Mouse (Mus musculus) right cerebral cortex, adult 18-20 months (tissue): ENCODE data around the gene Fam227b.

ENCODE experiments used
- DNase-seq: peaks from one replicate; pipeline ENCODE4 v3.0.0; 2022; ENCODE audit warnings: mixed read lengths

Fam227b gene

DNA sequence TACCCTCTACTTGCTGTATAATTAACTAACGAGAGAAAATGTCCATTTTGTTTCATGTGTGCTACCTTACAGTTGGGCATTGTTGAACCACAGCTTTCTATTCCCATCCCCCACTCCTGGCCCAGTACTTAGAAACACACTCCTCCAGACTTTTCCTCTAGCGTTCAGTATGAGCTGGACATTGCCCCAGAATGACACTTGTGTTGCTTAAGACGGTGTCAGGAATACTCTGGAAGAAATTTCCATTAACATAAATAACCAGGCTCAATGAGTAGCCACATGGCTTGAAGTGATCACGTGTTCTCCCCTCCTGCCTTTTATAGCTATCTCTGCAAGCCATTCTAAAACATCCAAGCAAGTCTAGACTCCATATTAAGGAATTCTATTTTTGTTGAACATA, 91.2 kb downstream of the Fam227b start:
- DNase-seq, result no peak

- DNase-seq, result no peak
Measured at GRCm38 (mm10) chr2:126053657-126054056, 98.1 kb downstream of the Fam227b start.

- no peak for DNase-seq
Measured at GRCm38 (mm10) chr2:126052749-126053557, 98.9 kb downstream of the Fam227b start.

GRCm38 (mm10) chr2:126045621-126046020, 106.2 kb downstream of the Fam227b start:
- no peak for DNase-seq

- no peak for DNase-seq
Measured at GRCm38 (mm10) chr2:126042674-126043073, 109.1 kb downstream of the Fam227b start.

DNA sequence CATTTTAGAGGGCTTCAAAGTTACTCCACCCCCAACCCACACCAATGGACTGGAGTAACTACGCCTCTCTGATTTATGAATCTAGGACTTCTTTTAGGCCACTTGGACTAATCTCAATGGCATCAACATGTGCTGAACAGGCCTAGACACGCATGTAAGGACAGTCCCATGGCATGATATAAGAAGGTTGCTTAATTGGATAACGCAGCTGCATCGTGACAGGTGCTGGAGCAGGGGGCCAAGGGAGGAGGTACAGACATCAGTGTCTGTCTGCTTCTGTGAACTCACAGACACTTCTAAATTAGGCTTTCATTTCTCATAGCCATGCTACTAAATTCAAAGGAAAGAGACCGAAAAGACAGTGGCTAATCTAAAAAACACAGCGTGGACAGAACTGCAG, 110.6 kb downstream of the Fam227b start:
- no peak for DNase-seq

- DNase-seq, result no peak
Measured at GRCm38 (mm10) chr2:126040651-126041050, 111.2 kb downstream of the Fam227b start.

GRCm38 (mm10) chr2:126039414-126039891, 112.4 kb downstream of the Fam227b start:
- DNase-seq, result peak; percentile 12

DNA sequence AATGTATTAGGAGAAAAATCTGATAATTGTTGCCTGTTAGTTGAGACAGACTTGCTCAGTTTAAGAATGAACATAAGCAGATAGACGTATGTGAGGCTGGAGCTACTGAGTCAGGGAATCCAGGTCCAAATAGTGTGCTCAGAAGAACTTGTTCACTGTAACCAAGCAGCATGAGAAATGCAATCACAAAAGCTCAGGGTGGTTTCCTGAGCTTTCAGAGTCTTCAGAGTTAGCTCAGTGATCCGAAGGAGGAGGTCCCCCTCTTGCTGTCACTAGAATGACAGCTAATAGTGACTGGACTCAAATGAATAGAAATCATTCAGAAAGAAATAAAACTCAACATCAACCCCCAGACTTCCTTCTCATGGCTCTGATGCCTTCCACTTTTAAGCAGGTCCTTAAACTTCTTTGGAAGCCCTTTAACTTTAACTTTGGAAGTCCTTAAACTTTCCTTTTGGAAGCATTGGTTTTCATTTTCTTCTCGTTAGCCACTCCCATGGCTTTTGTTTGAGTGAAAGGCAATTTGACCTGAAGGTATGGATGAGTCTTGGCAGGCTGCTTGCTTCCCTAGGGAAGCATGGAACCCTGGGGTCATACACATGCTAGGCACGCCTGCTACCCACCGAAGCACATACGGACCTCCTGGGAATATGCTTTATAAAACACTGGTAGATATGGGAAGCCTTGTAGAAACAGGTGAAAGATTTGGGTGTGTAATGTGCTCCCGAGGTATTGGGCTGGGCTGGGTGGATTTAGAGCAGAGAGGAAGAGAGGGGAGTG, 113.4 kb downstream of the Fam227b start:
- no peak for DNase-seq

GRCm38 (mm10) chr2:126036121-126036520, 115.7 kb downstream of the Fam227b start:
- DNase-seq, result no peak

DNA sequence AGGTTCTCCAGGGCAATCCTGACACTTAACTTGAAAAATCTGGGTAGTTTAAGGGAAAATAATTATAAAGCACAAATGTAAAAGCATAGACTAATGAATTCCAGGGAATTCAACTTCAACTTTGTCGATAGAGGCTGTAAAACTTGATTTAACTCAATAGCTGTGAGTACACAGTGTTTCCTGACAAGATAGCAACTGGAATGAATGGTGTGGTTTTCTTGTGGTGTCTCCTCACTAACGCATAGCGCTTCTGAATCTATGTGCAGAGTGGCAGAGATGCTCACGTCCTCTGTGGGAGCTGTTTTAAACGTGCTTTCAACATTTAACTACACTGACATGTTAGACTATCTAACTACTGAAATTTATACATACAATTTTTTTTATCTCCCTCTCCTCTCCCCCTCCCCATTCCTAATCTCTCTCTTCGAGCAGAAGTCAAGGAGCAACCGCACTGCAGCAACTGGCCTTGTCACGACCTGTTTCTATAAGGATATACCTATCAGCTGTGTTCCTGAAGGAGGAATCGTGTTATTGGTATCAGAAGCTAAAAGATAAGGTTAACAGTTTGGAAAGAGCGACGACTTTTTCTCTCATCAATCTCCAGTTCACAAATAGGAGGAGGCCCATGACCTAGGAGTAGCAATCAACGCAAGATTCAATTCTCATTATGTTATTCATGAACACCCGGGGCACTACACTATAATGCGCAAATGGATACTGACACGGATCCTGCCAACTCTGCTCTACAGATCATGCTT, 116.6 kb downstream of the Fam227b start:
- DNase-seq, result no peak

DNA sequence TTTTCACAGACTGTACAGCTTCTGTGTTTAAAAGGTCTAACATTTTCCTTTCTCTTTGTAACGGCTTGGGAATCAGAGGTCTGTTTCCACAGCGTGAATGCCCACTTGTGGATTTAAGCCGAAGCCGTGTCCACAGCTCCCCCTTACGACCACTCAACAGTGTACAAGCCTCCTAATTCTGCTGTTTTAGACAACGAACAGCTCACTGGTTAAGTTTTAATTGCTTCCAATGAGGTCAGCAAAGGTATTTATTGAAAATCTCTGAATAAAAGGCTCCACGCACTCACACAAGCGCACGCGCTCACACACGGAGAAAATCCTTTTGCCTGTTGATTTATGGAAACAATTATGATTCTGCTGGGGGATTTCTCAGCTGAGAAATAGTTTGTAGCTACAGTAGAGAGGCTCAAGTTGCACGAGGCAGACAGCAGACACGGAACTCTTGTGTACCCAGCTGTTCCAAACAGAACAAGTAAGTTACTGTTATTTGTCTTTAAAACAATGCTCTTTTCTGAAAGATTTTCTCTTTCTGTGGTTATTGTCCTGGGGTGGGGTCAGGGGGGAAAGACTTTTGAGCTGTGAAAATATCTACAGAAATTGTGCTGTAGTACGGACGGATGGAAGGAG, 117.3 kb downstream of the Fam227b start, which contains the start of gene Fgf7:
Fgf7 (plus strand) TSS at position 280 of the 627 bp plus-strand sequence.
- DNase-seq, result peak; percentile 7

GRCm38 (mm10) chr2:126033114-126033972, 118.5 kb downstream of the Fam227b start:
- no peak for DNase-seq

DNA sequence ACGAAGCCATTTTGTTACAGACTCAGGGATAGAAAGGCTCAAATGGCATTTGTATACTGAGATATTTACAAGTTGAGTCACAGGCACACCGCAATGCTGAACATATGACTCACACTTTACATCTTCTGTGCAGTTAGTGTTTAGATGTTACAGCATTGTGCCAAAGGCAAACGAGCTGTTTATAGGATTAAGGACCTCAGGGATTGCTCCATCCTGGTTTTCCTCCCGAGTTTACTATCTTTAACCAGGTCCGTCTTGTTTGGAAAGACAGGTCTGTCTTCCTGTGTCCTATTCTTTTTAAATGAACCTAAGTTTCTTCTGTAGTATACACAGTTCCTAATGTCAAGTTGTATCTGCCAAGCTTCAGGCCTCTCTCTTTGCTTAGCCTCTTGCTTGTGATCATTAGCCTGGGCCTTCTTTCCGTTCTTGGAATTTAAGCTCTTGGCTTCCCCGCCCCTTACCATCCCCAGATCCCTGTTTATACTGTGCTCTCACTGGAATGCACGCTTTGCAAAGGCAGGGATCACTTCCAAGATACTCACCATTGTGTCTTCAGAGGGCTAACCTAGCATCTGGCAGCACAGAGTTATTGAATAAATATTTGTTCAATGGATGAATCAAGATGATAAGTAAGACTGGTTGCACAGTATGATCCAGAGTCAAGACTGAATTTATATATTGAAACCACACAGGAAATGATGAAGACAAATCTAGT, 120.5 kb downstream of the Fam227b start:
- DNase-seq, result no peak

DNA sequence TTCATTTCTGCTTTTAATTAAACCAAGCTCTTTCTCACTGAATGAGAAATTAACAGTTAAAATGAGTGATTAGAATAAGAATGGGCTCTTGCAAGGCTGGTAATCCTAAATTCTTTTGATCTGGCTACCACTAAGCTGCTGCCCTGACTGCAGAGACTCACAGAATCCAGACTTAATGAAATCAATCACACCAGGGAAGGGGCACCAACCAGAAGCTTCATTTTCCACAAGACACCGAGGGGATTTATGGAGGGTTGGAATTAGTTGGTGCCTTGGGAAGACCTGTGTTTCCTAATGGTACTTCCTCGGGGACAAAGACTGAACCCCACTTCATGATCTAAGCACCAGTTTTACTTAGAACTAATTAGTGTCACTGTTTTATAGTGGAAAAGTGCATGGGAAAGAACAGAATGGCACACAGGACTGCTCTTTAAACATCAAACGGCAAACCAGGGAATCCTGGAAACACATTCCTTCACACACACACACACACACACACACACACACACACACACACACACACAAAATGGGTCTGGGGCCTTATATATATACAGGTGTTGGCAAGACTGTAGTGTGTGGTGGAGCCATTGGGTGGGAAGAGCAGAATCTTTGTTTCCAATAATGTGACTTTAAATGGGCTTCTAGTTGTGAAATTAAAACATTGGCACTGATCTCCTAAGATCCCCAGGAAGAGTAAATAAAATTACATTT, 135.9 kb downstream of the Fam227b start:
- no peak for DNase-seq

DNA sequence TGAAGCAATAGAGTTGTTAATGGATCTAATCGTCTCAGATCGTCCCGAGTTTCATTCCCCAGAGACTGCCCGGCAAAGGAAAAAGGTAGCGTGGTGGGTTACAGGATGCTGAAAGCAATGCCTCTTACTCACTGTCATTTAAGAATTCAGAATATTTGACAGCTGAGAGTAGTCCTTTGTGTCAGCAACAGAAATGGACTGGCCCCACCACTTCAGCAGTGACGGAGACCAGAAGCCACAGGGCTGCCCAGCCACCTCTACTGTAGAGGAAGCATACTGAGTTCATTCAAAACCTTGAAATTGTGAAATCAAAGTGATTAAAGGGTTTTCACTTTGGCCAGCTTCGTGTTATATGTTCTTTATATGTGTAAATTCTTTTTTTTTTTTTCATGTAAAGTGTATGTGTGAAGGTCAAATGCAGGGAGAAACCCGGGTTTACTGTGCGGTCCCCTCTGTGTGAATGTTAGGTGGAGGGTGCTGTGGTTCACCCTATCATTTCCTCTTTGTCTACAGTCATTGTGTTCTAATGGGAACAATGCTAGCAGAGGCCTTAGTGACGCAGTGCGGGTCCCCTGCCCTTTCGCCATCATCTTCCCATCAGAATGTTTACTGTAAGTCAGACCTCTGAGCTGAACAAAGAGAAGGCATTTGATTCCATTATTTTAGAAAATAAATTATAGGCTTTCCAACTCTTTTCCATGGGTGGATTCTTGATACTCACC, 136.7 kb downstream of the Fam227b start:
- DNase-seq, result no peak

- DNase-seq, result no peak
Measured at GRCm38 (mm10) chr2:126006742-126007141, 145.1 kb downstream of the Fam227b start.

GRCm38 (mm10) chr2:126006088-126006487, 145.7 kb downstream of the Fam227b start:
- DNase-seq, result peak; percentile 59

- no peak for DNase-seq
Measured at GRCm38 (mm10) chr2:126002291-126002690, 149.5 kb downstream of the Fam227b start.
